Mouse (Mus musculus): Measurements from ENCODE around the gene Ccdc177. TPM values are rescaled to one million over a fixed set of nuclear protein-coding genes. Genes with fewer than 3 reads are reported as not detected.
A peak's percentile ranks its signal among the peaks of the same experiment; 100 is the strongest.
"Not testable (repeated sequence)": the region's sequence is repeated elsewhere in the genome, so short reads cannot be mapped to it uniquely, and the experiment has no call there.

The Ccdc177 gene
- polyA plus RNA-seq, 1 experiment from 2014 or later: 5.3 TPM

DNA sequence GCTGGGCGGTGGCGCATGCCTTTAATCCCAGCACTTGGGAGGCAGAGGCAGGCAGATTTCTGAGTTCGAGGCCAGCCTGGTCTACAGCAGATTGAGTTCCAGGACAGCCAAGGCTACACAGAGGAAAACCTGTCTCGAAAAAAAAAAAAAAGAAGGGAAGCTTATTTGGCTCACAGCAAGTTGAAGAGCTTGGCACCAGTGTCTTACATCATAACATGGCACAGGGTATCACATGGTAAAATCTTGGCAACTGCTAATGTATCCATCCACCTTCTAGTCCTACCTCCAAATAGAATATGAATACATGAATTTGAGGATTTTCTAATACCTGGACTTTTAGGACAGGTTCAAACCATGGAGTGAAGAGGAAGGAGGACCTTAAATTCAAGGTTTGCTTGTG lies 34.0 kb upstream of the Ccdc177 start:
- WGBS: 99% methylated on average over 4 of the region's 4 CpGs
- no peaks in the 10 kb centered on the region for H3K36me3 ChIP-seq (ENCODE audit: control insufficient read depth, insufficient read depth, low read length)
- DNase-seq (ENCODE audit: low spot score, missing footprints): no peak
- no peaks in the 10 kb centered on the region for H3K27me3 ChIP-seq (ENCODE audit: control insufficient read depth, insufficient read depth, low read length)
- H3K27ac ChIP-seq (ENCODE audit: low read depth, low read length): no peak overlapping the region
- H3K9me3 ChIP-seq (ENCODE audit: control insufficient read depth, low read length): no peaks in the 10 kb centered on the region
- no peak overlapping the region for H3K9ac ChIP-seq (ENCODE audit: low read length)
- no peak overlapping the region for H3K4me3 ChIP-seq (ENCODE audit: low read depth, low read length)
- no peak overlapping the region for H3K4me2 ChIP-seq
- ATAC-seq (ENCODE audit: low FRiP score): no peak
- H3K4me1 ChIP-seq (ENCODE audit: control insufficient read depth, insufficient read depth, low read length): peaks cover 10% of the 10 kb centered on the region

- Histone ChIP-seq H3K36me3 (ENCODE audit: control insufficient read depth, insufficient read depth, low read length) (no peaks in the 10 kb centered on the region), H3K27me3 (ENCODE audit: control insufficient read depth, insufficient read depth, low read length) (no peaks in the 10 kb centered on the region)
Measured at GRCm38 (mm10) chr12:80793535-80793934, 33.0 kb upstream of the Ccdc177 start.

GRCm38 (mm10) chr12:80792867-80793266 lies 32.4 kb upstream of the Ccdc177 start:
- Histone ChIP-seq H3K9ac (ENCODE audit: low read length) (no peak overlapping the region), H3K36me3 (ENCODE audit: control insufficient read depth, insufficient read depth, low read length) (no peaks in the 10 kb centered on the region), H3K27ac (ENCODE audit: low read depth, low read length) (no peak overlapping the region), H3K4me3 (ENCODE audit: low read depth, low read length) (no peak overlapping the region), H3K4me2 (no peak overlapping the region), H3K9me3 (ENCODE audit: control insufficient read depth, low read length) (no peaks in the 10 kb centered on the region), H3K27me3 (ENCODE audit: control insufficient read depth, insufficient read depth, low read length) (no peaks in the 10 kb centered on the region), H3K4me1 (ENCODE audit: control insufficient read depth, insufficient read depth, low read length) (peaks cover 10% of the 10 kb centered on the region)
- no peak for ATAC-seq (ENCODE audit: low FRiP score)
- WGBS: 90% methylated on average over 5 of the region's 5 CpGs
- no peak for DNase-seq (ENCODE audit: low spot score, missing footprints)

More at GRCm38 (mm10) chr12:80793535-80793934, 33.0 kb upstream of the Ccdc177 start:
- H3K9me3 ChIP-seq (ENCODE audit: control insufficient read depth, low read length): no peaks in the 10 kb centered on the region
- H3K4me1 ChIP-seq (ENCODE audit: control insufficient read depth, insufficient read depth, low read length): peaks cover 10% of the 10 kb centered on the region
- H3K27ac ChIP-seq (ENCODE audit: low read depth, low read length): no peak overlapping the region
- no peak overlapping the region for H3K4me2 ChIP-seq
- no peak overlapping the region for H3K4me3 ChIP-seq (ENCODE audit: low read depth, low read length)
- WGBS: 98% methylated on average over 1 of the region's 1 CpGs
- H3K9ac ChIP-seq (ENCODE audit: low read length): no peak overlapping the region
- DNase-seq (ENCODE audit: low spot score, missing footprints): no peak
- no peak for ATAC-seq (ENCODE audit: low FRiP score)

- WGBS: 51% methylated on average over 6 of the region's 6 CpGs
- ATAC-seq (ENCODE audit: low FRiP score): no peak
- H3K27ac ChIP-seq (ENCODE audit: low read depth, low read length): no peak overlapping the region; the same call in 1 of the 2 replicates
Measured at GRCm38 (mm10) chr12:80791571-80792444, 31.3 kb upstream of the Ccdc177 start.

GRCm38 (mm10) chr12:80790700-80791570 lies 30.4 kb upstream of the Ccdc177 start:
- under 1% methylated on average over 76 of the region's 80 CpGs for WGBS
- Histone ChIP-seq H3K4me1 (ENCODE audit: control insufficient read depth, insufficient read depth, low read length) (peaks cover 10% of the 10 kb centered on the region), H3K36me3 (ENCODE audit: control insufficient read depth, insufficient read depth, low read length) (no peaks in the 10 kb centered on the region), H3K9ac (ENCODE audit: low read length) (peak overlapping the region; percentile 88), H3K27ac (ENCODE audit: low read depth, low read length) (peak overlapping the region; percentile 95), H3K4me3 (ENCODE audit: low read depth, low read length) (peak overlapping the region; percentile 92), H3K27me3 (ENCODE audit: control insufficient read depth, insufficient read depth, low read length) (no peaks in the 10 kb centered on the region), H3K9me3 (ENCODE audit: control insufficient read depth, low read length) (no peaks in the 10 kb centered on the region), H3K4me2 (peak overlapping the region; percentile 85)
- DNase-seq (ENCODE audit: low spot score, missing footprints) (peak; percentile 93), ATAC-seq (ENCODE audit: low FRiP score) (no peak; the same call in 1 of the 2 replicates)

More at GRCm38 (mm10) chr12:80791571-80792444, 31.3 kb upstream of the Ccdc177 start:
- DNase-seq (ENCODE audit: low spot score, missing footprints): no peak
- Histone ChIP-seq H3K36me3 (ENCODE audit: control insufficient read depth, insufficient read depth, low read length) (no peaks in the 10 kb centered on the region), H3K9ac (ENCODE audit: low read length) (peak overlapping the region; percentile 88), H3K9me3 (ENCODE audit: control insufficient read depth, low read length) (no peaks in the 10 kb centered on the region), H3K4me1 (ENCODE audit: control insufficient read depth, insufficient read depth, low read length) (peaks cover 10% of the 10 kb centered on the region), H3K27me3 (ENCODE audit: control insufficient read depth, insufficient read depth, low read length) (no peaks in the 10 kb centered on the region), H3K4me3 (ENCODE audit: low read depth, low read length) (peak overlapping the region; percentile 92), H3K4me2 (peak overlapping the region; percentile 85)

- Histone ChIP-seq H3K36me3 (ENCODE audit: control insufficient read depth, insufficient read depth, low read length) (no peaks in the 10 kb centered on the region), H3K4me3 (ENCODE audit: low read depth, low read length) (peak within 1 kb of the TSS; percentile 92), H3K27me3 (ENCODE audit: control insufficient read depth, insufficient read depth, low read length) (no peaks in the 10 kb centered on the region), H3K27ac (ENCODE audit: low read depth, low read length) (peak within 1 kb of the TSS; percentile 95), H3K9me3 (ENCODE audit: control insufficient read depth, low read length) (no peaks in the 10 kb centered on the region), H3K4me2 (peak within 1 kb of the TSS; percentile 85), H3K4me1 (ENCODE audit: control insufficient read depth, insufficient read depth, low read length) (peaks cover 10% of the 10 kb centered on the region), H3K9ac (ENCODE audit: low read length) (peak within 1 kb of the TSS; percentile 88)
- peak; percentile 98 for ATAC-seq (ENCODE audit: low FRiP score)
- peak; percentile 99 for DNase-seq (ENCODE audit: low spot score, missing footprints)
- 3% methylated on average over 54 of the region's 56 CpGs for whole genome bisulfite sequencing
Measured at GRCm38 (mm10) chr12:80789849-80790694, 29.6 kb upstream of the Ccdc177 start, which contains the start of gene Susd6. Gene Susd6 (plus strand): TSS chr12:80790510.

DNA sequence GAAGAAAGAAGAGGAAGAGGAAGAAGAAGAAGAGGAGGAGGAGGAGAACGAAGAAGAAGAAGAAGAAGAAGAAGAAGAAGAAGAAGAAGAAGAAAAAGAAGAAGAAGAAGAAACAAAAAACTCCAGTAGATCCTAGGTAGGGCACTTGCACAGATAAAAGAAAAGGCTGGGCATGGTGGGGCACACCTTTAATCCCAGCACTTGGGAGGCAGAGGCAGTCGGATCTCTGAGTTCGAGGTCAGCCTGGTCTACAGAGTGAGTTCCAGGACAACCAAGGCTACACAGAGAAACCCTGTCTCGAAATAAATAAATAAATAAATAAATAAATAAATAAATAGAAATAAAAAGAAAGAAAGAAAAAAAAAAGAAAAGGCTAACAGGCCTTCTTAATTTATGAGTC lies 28.8 kb upstream of the Ccdc177 start:
- not testable (repeated sequence) for H3K4me2 ChIP-seq; H3K27ac ChIP-seq (ENCODE audit: low read depth, low read length); H3K4me3 ChIP-seq (ENCODE audit: low read depth, low read length); H3K9me3 ChIP-seq (ENCODE audit: control insufficient read depth, low read length); H3K9ac ChIP-seq (ENCODE audit: low read length); H3K36me3 ChIP-seq (ENCODE audit: control insufficient read depth, insufficient read depth, low read length); ATAC-seq (ENCODE audit: low FRiP score); H3K27me3 ChIP-seq (ENCODE audit: control insufficient read depth, insufficient read depth, low read length); DNase-seq (ENCODE audit: low spot score, missing footprints)
- peaks cover 10% of the 10 kb centered on the region for H3K4me1 ChIP-seq (ENCODE audit: control insufficient read depth, insufficient read depth, low read length)
- 88% methylated on average over 4 of the region's 4 CpGs for WGBS

GRCm38 (mm10) chr12:80788188-80788587 lies 27.7 kb upstream of the Ccdc177 start:
- no peak overlapping the region for H3K4me3 ChIP-seq (ENCODE audit: low read depth, low read length)
- no peaks in the 10 kb centered on the region for H3K36me3 ChIP-seq (ENCODE audit: control insufficient read depth, insufficient read depth, low read length)
- peaks cover 10% of the 10 kb centered on the region for H3K4me1 ChIP-seq (ENCODE audit: control insufficient read depth, insufficient read depth, low read length)
- DNase-seq (ENCODE audit: low spot score, missing footprints) (no peak), ATAC-seq (ENCODE audit: low FRiP score) (no peak)
- no peaks in the 10 kb centered on the region for H3K9me3 ChIP-seq (ENCODE audit: control insufficient read depth, low read length)
- 93% methylated on average over 3 of the region's 3 CpGs for WGBS
- no peaks in the 10 kb centered on the region for H3K27me3 ChIP-seq (ENCODE audit: control insufficient read depth, insufficient read depth, low read length)
- H3K4me2 ChIP-seq: no peak overlapping the region
- no peak overlapping the region for H3K9ac ChIP-seq (ENCODE audit: low read length)
- H3K27ac ChIP-seq (ENCODE audit: low read depth, low read length): no peak overlapping the region

All from midbrain, embryonic 11.5 days (tissue).